Mouse (Mus musculus): Measurements from ENCODE around the gene Syvn1. TPM values are rescaled to one million over a fixed set of nuclear protein-coding genes. Genes with fewer than 3 reads are reported as not detected.

Syvn1 gene
- total RNA-seq, 2 experiments from 2014 or later, result 19.5 TPM

- intact Hi-C loops (cut with DNase I), result no loop called here
- DNase-seq, result peak; percentile 72 to 86
Observed at GRCm38 (mm10) chr19:6067011-6067723, 20.8 kb downstream of the Syvn1 start.

GRCm38 (mm10) chr19:6067724-6068415, 21.5 kb downstream of the Syvn1 start, which contains the start of gene Tm7sf2:
Gene Tm7sf2, minus strand, starts transcription at chr19:6068373.
- intact Hi-C loops (cut with DNase I), result no loop called here
- DNase-seq, result peak; percentile 92

GRCm38 (mm10) chr19:6068951-6069350, 22.6 kb downstream of the Syvn1 start:
- intact Hi-C loops (cut with DNase I), result no loop called here
- no peak for DNase-seq

GRCm38 (mm10) chr19:6069851-6070250, 23.5 kb downstream of the Syvn1 start:
- intact Hi-C loops (cut with DNase I), result no loop called here
- no peak for DNase-seq

- intact Hi-C loops (cut with DNase I), result no loop called here
- DNase-seq, result no peak
Observed at GRCm38 (mm10) chr19:6070571-6071250, 24.3 kb downstream of the Syvn1 start.

- DNase-seq, result no peak
- intact Hi-C loops (cut with DNase I), result no loop called here
Observed at GRCm38 (mm10) chr19:6071261-6071660, 24.9 kb downstream of the Syvn1 start.

- DNase-seq, result no peak
- intact Hi-C loops (cut with DNase I), result no loop called here
Observed at GRCm38 (mm10) chr19:6073889-6074288, 27.5 kb downstream of the Syvn1 start.

GRCm38 (mm10) chr19:6076564-6077393, 30.4 kb downstream of the Syvn1 start, which contains the start of gene Vps51:
Gene Vps51, minus strand, starts transcription at chr19:6077231.
- DNase-seq, result peak; percentile 92 to 93
- intact Hi-C loops (cut with DNase I), result loop anchor here (2.0 kb wide), 1 partner anchor 16 kb away; the partner anchor contains the start of gene Znhit2

- intact Hi-C loops (cut with DNase I), result no loop called here
- no peak for DNase-seq
Observed at GRCm38 (mm10) chr19:6079983-6080480, 33.7 kb downstream of the Syvn1 start, which contains the start of gene Tmem262. Gene Tmem262, plus strand, starts transcription at chr19:6080033.

GRCm38 (mm10) chr19:6082156-6082555, 35.8 kb downstream of the Syvn1 start, which contains the start of gene Gm28374:
Gene Gm28374, minus strand, starts transcription at chr19:6082256.
- intact Hi-C loops (cut with DNase I), result no loop called here
- DNase-seq, result no peak

- intact Hi-C loops (cut with DNase I), result loop anchor here (2.0 kb wide), 1 partner anchor 34 kb away; the partner anchor contains the start of gene Sac3d1
Observed at GRCm38 (mm10) chr19:6084478-6085248, 38.3 kb downstream of the Syvn1 start, which contains the start of the genes Zfpl1 and Cdca5. Gene Zfpl1, minus strand, starts transcription at chr19:6084956. Gene Cdca5, plus strand, starts transcription at chr19:6084983.

GRCm38 (mm10) chr19:6085417-6085879, 39.1 kb downstream of the Syvn1 start:
- DNase-seq, result peak; percentile 44 to 51
- intact Hi-C loops (cut with DNase I), result loop anchor here (2.0 kb wide), 1 partner anchor 33 kb away; the partner anchor contains the start of gene Sac3d1

More at GRCm38 (mm10) chr19:6084478-6085248, 38.3 kb downstream of the Syvn1 start, which contains the start of the genes Zfpl1 and Cdca5:
- DNase-seq, result peak; percentile 97 to 98

- DNase-seq, result no peak
- intact Hi-C loops (cut with DNase I), result no loop called here
Observed at GRCm38 (mm10) chr19:6088841-6089240, 42.5 kb downstream of the Syvn1 start.

GRCm38 (mm10) chr19:6094119-6094518, 47.7 kb downstream of the Syvn1 start, which contains the start of gene AC131692.1:
Gene AC131692.1, plus strand, starts transcription at chr19:6094419.
- no peak for DNase-seq
- intact Hi-C loops (cut with DNase I), result no loop called here

GRCm38 (mm10) chr19:6097847-6098246, 51.5 kb downstream of the Syvn1 start:
- intact Hi-C loops (cut with DNase I), result no loop called here
- no peak for DNase-seq

GRCm38 (mm10) chr19:6101186-6101585, 54.8 kb downstream of the Syvn1 start:
- no peak for DNase-seq
- intact Hi-C loops (cut with DNase I), result no loop called here

- peak in 1 of 2 experiments; percentile 24 for DNase-seq
- intact Hi-C loops (cut with DNase I), result no loop called here
Observed at GRCm38 (mm10) chr19:6102169-6102853, 55.9 kb downstream of the Syvn1 start.

Data from heart, postnatal 10 days (tissue).